Mouse (Mus musculus) neural tube, embryonic 14.5 days (tissue): ENCODE measurements around the gene Mr1. TPM values are rescaled to one million over a fixed set of nuclear protein-coding genes. Genes with fewer than 3 reads are reported as not detected.

Experiments used
- ATAC-seq: fragments of 200-750 bp; cut with Nextera tagmentation; 2 replicates; pipeline ENCODE4 v1.8.0; 2017; ENCODE audit warnings: low read depth, mild to moderate bottlenecking, moderate TSS enrichment, moderate library complexity
- H3K27ac ChIP-seq: fragments of 300-500 bp; sonication (generic); 2 replicates; pipeline ENCODE4 v1.5.1; 2014; ENCODE audit warnings: low read depth, mild to moderate bottlenecking, control low read depth, low read length, moderate library complexity, mixed read lengths
- H3K27me3 ChIP-seq: fragments of 300-500 bp; sonication (generic); 2 replicates; pipeline ENCODE4 v1.6.1; 2014; ENCODE audit warnings: low read length; ENCODE audit not compliant: control insufficient read depth, insufficient read depth
- H3K36me3 ChIP-seq: fragments of 300-500 bp; sonication (generic); 2 replicates; pipeline ENCODE4 v1.6.1; 2014; ENCODE audit warnings: low read length, mixed read lengths; ENCODE audit not compliant: control insufficient read depth, insufficient read depth
- H3K4me1 ChIP-seq: fragments of 300-500 bp; sonication (generic); 2 replicates; pipeline ENCODE4 v1.6.1; 2014; ENCODE audit warnings: low read length; ENCODE audit not compliant: control insufficient read depth, insufficient read depth
- H3K4me2 ChIP-seq: fragments of 300-500 bp; sonication (generic); 2 replicates; pipeline ENCODE4 v1.6.1; 2014; ENCODE audit warnings: mild to moderate bottlenecking, low read depth, low read length, control low read depth
- H3K4me3 ChIP-seq: fragments of 300-500 bp; sonication (generic); 2 replicates; pipeline ENCODE4 v1.5.1; 2014; ENCODE audit warnings: low read depth, low read length, control low read depth, mixed read lengths
- H3K9ac ChIP-seq: fragments of 300-500 bp; sonication (generic); replicated peaks from 2 replicates; pipeline ENCODE4 v1.6.1; 2014; ENCODE audit warnings: low read depth, mild to moderate bottlenecking, control low read depth, low read length, mixed read lengths
- H3K9me3 ChIP-seq: fragments of 300-500 bp; sonication (generic); 2 replicates; pipeline ENCODE4 v1.6.1; 2016; ENCODE audit warnings: low read length; ENCODE audit not compliant: control insufficient read depth
- WGBS: fragments of 180-500 bp; shearing (Covaris S2); extraction: QIAGEN DNeasy Blood & Tissue Kit; methylation state at CpG from one replicate; pipeline ENCODE4 v1.1.7; 2014; 5-methylcytosine and 5-hydroxymethylcytosine counted together
- polyA plus RNA-seq: library from polyadenylated mRNA; unstranded; fragments of >200 nt; fragmentation: Nextera tagmentation; extraction: Ambion mirVana; gene quantifications from 2 replicates; pipeline ENCODE4 v1.2.1, GENCODE M21; 2014

Mr1 gene
- polyA plus RNA-seq, 1 experiment from 2014 or later, result 1.0 TPM

GRCm38 (mm10) chr1:155145620-155146019, 994 bp downstream of the Mr1 start:
- WGBS, result 68% methylated on average over 6 of the region's 6 CpGs
- Histone ChIP-seq H3K27me3 (no peaks in the 10 kb centered on the region), H3K27ac (no peak overlapping the region), H3K9me3 (no peaks in the 10 kb centered on the region), H3K4me2 (no peak overlapping the region), H3K36me3 (no peaks in the 10 kb centered on the region), H3K4me3 (no peak overlapping the region), H3K9ac (no peak overlapping the region), H3K4me1 (no peaks in the 10 kb centered on the region)
- ATAC-seq, result no peak

GRCm38 (mm10) chr1:155140076-155140475, 6.5 kb downstream of the Mr1 start:
- Histone ChIP-seq H3K27me3 (no peaks in the 10 kb centered on the region), H3K27ac (no peak overlapping the region), H3K9me3 (no peaks in the 10 kb centered on the region), H3K4me1 (no peaks in the 10 kb centered on the region), H3K36me3 (no peaks in the 10 kb centered on the region), H3K9ac (no peak overlapping the region), H3K4me2 (no peak overlapping the region), H3K4me3 (no peak overlapping the region)
- WGBS, result 64% methylated on average over 2 of the region's 2 CpGs
- ATAC-seq, result no peak

GRCm38 (mm10) chr1:155138795-155139194, 7.8 kb downstream of the Mr1 start:
- Histone ChIP-seq H3K36me3 (no peaks in the 10 kb centered on the region), H3K27ac (no peak overlapping the region), H3K4me3 (no peak overlapping the region), H3K4me2 (no peak overlapping the region), H3K9me3 (no peaks in the 10 kb centered on the region), H3K4me1 (no peaks in the 10 kb centered on the region), H3K27me3 (no peaks in the 10 kb centered on the region), H3K9ac (no peak overlapping the region)
- 96% methylated on average over 7 of the region's 7 CpGs for WGBS
- ATAC-seq, result no peak

GRCm38 (mm10) chr1:155134866-155135265, 11.7 kb downstream of the Mr1 start:
- H3K4me3 ChIP-seq, result no peak overlapping the region
- H3K27me3 ChIP-seq, result no peaks in the 10 kb centered on the region
- no peak overlapping the region for H3K4me2 ChIP-seq
- ATAC-seq, result no peak
- H3K36me3 ChIP-seq, result no peaks in the 10 kb centered on the region
- WGBS, result 70% methylated on average over 8 of the region's 8 CpGs
- no peaks in the 10 kb centered on the region for H3K4me1 ChIP-seq
- H3K27ac ChIP-seq, result no peak overlapping the region
- H3K9me3 ChIP-seq, result no peaks in the 10 kb centered on the region
- H3K9ac ChIP-seq, result no peak overlapping the region

GRCm38 (mm10) chr1:155127429-155127934, 19.1 kb downstream of the Mr1 start:
- H3K4me2 ChIP-seq, result no peak overlapping the region
- WGBS, result 89% methylated on average over 5 of the region's 5 CpGs

GRCm38 (mm10) chr1:155126716-155127115, 19.9 kb downstream of the Mr1 start:
- H3K9ac ChIP-seq, result no peak overlapping the region

More at GRCm38 (mm10) chr1:155127429-155127934, 19.1 kb downstream of the Mr1 start:
- no peaks in the 10 kb centered on the region for H3K4me1 ChIP-seq
- H3K4me3 ChIP-seq, result no peak overlapping the region
- no peaks in the 10 kb centered on the region for H3K27me3 ChIP-seq
- H3K9me3 ChIP-seq, result no peaks in the 10 kb centered on the region
- no peak overlapping the region for H3K9ac ChIP-seq
- H3K27ac ChIP-seq, result no peak overlapping the region
- no peaks in the 10 kb centered on the region for H3K36me3 ChIP-seq
- ATAC-seq, result no peak

GRCm38 (mm10) chr1:155124397-155124796, 22.2 kb downstream of the Mr1 start:
- H3K9ac ChIP-seq, result no peak overlapping the region
- H3K27me3 ChIP-seq, result no peaks in the 10 kb centered on the region
- H3K36me3 ChIP-seq, result no peaks in the 10 kb centered on the region
- no peak overlapping the region for H3K27ac ChIP-seq
- no peaks in the 10 kb centered on the region for H3K9me3 ChIP-seq
- H3K4me3 ChIP-seq, result no peak overlapping the region
- no peak for ATAC-seq
- no peak overlapping the region for H3K4me2 ChIP-seq
- H3K4me1 ChIP-seq, result no peaks in the 10 kb centered on the region
- WGBS, result 96% methylated on average over 5 of the region's 5 CpGs

More at GRCm38 (mm10) chr1:155126716-155127115, 19.9 kb downstream of the Mr1 start:
- H3K4me3 ChIP-seq, result no peak overlapping the region
- WGBS, result 80% methylated on average over 5 of the region's 5 CpGs
- no peak overlapping the region for H3K4me2 ChIP-seq
- H3K9me3 ChIP-seq, result no peaks in the 10 kb centered on the region
- H3K27me3 ChIP-seq, result no peaks in the 10 kb centered on the region
- H3K36me3 ChIP-seq, result no peaks in the 10 kb centered on the region
- ATAC-seq, result no peak
- no peak overlapping the region for H3K27ac ChIP-seq
- H3K4me1 ChIP-seq, result no peaks in the 10 kb centered on the region

GRCm38 (mm10) chr1:155121977-155122939, 24.4 kb downstream of the Mr1 start:
- Histone ChIP-seq H3K4me3 (no peak overlapping the region), H3K9me3 (no peaks in the 10 kb centered on the region), H3K4me2 (no peak overlapping the region), H3K36me3 (no peaks in the 10 kb centered on the region), H3K27ac (no peak overlapping the region), H3K4me1 (no peaks in the 10 kb centered on the region), H3K27me3 (no peaks in the 10 kb centered on the region), H3K9ac (no peak overlapping the region)
- ATAC-seq, result no peak
- 86% methylated on average over 21 of the region's 21 CpGs for WGBS

- Histone ChIP-seq H3K4me1 (no peaks in the 10 kb centered on the region), H3K9ac (no peak overlapping the region), H3K27me3 (no peaks in the 10 kb centered on the region), H3K4me3 (no peak overlapping the region), H3K9me3 (no peaks in the 10 kb centered on the region), H3K36me3 (no peaks in the 10 kb centered on the region), H3K27ac (no peak overlapping the region), H3K4me2 (no peak overlapping the region)
- 62% methylated on average over 1 of the region's 1 CpGs for WGBS
- no peak for ATAC-seq
Observed at GRCm38 (mm10) chr1:155119719-155120118, 26.9 kb downstream of the Mr1 start.
